Mouse (Mus musculus): ENCODE data around the gene Olfr51.
"Not testable (repeated sequence)": the region's sequence is repeated elsewhere in the genome, so short reads cannot be mapped to it uniquely, and the experiment has no call there.

The Olfr51 gene

DNA sequence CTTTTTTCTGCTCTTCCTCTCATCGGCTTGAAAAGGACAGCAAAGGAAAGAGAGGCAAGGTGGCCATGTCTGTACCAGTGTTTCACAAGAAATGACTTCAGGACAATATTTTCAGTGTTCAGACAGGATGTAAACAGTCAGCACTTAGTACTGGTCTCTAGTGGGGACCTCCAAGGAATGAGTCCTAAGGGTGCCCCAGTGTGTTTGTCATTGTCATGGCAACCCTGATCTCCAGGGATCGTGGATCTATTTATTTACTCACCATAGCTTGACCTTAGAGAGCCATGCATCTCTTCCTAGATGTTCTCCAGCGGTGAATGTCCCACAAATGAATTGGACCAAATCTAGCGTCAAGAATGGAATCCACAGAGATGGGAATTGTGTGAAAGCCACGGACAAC is at the start of gene Olfr51:
Olfr51 (plus strand) TSS at position 301 of the 400 bp plus-strand sequence.
- no peaks in the 10 kb centered on the region for H3K27me3 ChIP-seq (ENCODE audit: control insufficient read depth, insufficient read depth, low read length, poor library complexity, severe bottlenecking)
- no peaks in the 10 kb centered on the region for H3K36me3 ChIP-seq (ENCODE audit: control insufficient read depth, insufficient read depth, low read length, poor library complexity, severe bottlenecking)
- DNase-seq (ENCODE audit: low read depth, low spot score): no peak

DNA sequence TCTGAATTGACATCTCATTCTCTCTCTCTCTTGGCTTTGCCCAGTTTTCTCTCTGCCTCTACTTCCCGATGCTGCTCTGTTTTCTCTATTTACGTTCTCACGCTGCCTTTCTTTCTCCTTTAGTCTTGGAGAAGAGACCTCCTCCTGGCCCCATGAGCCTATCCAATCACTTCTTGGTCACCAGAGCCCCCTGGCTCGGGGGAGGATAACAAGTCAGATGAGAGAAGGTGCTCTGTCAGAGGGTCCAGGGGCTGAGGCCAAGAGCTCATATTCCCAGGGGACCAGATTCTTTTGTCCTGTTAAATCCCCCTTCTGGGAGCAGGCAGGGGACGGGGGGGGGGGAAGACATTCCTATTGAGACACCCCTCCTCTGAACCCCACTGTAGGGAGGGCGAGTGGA is 49.7 kb upstream of the Olfr51 start, which contains the start of gene Prop1:
Prop1 (minus strand) TSS at position 101 of the 400 bp plus-strand sequence.
- no peaks in the 10 kb centered on the region for H3K36me3 ChIP-seq (ENCODE audit: control insufficient read depth, insufficient read depth, low read length, poor library complexity, severe bottlenecking)
- H3K27me3 ChIP-seq (ENCODE audit: control insufficient read depth, insufficient read depth, low read length, poor library complexity, severe bottlenecking): no peaks in the 10 kb centered on the region
- no peak for DNase-seq (ENCODE audit: low read depth, low spot score)

DNA sequence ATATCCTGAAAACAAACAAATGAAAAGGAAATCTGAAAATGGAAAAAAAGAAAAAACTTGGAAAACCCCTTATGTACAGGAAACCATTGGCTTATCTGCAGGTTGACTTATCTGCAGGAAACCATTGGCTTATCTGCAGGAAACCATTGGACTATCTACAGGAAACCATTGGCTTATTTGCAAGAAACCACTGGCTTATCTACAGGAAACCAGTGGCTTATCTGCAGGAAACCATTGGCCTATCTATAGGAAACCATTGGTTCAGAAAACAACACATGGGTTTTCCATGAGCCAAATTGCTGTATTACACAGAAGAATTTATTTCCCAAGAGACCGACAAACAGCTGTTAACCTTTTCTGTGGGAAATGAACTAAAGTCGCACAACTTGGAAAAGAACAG is 38.5 kb upstream of the Olfr51 start:
- no peak for DNase-seq (ENCODE audit: low read depth, low spot score)

DNA sequence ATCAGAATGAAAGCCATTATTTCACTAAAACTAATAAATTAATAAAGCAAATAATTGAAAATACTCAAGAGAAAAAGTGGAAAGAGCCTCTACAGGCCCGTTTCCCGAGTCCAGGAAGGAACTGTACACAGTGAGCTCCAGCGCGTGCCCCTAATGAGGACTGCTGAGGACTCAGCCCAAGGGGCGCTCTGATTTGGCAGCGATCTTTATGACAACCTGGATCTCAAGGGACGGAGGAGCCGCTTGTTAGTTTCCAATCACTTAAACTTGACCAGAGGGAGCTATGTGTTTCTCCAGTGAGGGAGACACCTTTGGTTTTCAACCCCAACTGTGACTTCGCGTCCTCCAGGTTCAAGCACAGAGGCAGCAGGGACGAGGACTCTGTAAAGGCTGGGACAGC is 37.2 kb upstream of the Olfr51 start, which contains the start of gene Olfr1378:
Olfr1378 (plus strand) TSS at position 301 of the 400 bp plus-strand sequence.
- Histone ChIP-seq H3K27me3 (ENCODE audit: control insufficient read depth, insufficient read depth, low read length, poor library complexity, severe bottlenecking) (no peaks in the 10 kb centered on the region), H3K36me3 (ENCODE audit: control insufficient read depth, insufficient read depth, low read length, poor library complexity, severe bottlenecking) (no peaks in the 10 kb centered on the region)
- DNase-seq (ENCODE audit: low read depth, low spot score): no peak

More for the DNA sequence above, 38.5 kb upstream of the Olfr51 start:
- no peaks in the 10 kb centered on the region for H3K27me3 ChIP-seq (ENCODE audit: control insufficient read depth, insufficient read depth, low read length, poor library complexity, severe bottlenecking)
- H3K36me3 ChIP-seq (ENCODE audit: control insufficient read depth, insufficient read depth, low read length, poor library complexity, severe bottlenecking): no peaks in the 10 kb centered on the region

DNA sequence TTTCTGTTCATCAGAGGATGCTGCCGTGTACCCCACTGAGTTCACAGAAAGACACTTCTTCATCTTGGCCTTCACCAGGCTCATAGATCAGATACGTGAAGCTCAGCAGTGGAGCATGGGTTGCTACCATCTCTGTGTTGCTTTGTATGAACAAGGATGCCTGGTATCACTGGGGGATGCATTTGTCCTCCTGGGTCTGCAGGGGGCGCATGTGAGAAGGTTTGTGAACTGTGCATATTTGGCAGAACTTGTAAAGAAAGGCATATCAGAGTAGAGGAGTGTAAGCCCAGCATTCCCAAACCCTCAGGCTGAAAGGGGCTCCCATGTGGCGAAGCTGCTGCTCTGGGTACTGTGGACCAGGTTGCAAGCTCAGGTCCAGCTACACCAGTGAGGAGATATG is 26.2 kb upstream of the Olfr51 start:
- no peaks in the 10 kb centered on the region for H3K36me3 ChIP-seq (ENCODE audit: control insufficient read depth, insufficient read depth, low read length, poor library complexity, severe bottlenecking)
- H3K27me3 ChIP-seq (ENCODE audit: control insufficient read depth, insufficient read depth, low read length, poor library complexity, severe bottlenecking): no peaks in the 10 kb centered on the region; the same call in 1 of the 2 replicates
- DNase-seq (ENCODE audit: low read depth, low spot score): no peak

DNA sequence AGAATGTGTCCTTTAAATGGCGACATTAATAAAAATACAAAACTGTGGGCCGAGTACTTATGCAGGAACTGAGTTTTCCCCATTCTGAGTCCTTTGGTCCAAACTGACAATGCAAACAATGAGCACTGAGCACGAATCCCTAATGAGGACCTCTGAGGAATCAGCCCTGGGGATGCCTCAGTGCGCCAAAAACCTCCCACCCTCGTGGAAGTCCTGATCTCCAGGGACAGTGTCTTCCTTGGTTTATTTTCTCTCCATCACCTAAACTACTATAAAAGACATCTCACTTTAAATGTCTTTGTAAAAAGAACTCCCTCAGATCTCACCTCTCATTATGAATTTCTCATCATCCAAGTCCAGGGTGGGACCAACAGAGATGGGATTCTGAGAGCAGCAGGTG is 21.7 kb upstream of the Olfr51 start, which contains the start of gene Olfr1377:
Olfr1377 (plus strand) TSS at position 301 of the 400 bp plus-strand sequence.
- Histone ChIP-seq H3K27me3 (ENCODE audit: control insufficient read depth, insufficient read depth, low read length, poor library complexity, severe bottlenecking) (no peaks in the 10 kb centered on the region; the same call in 1 of the 2 replicates), H3K36me3 (ENCODE audit: control insufficient read depth, insufficient read depth, low read length, poor library complexity, severe bottlenecking) (no peaks in the 10 kb centered on the region)
- no peak for DNase-seq (ENCODE audit: low read depth, low spot score)

DNA sequence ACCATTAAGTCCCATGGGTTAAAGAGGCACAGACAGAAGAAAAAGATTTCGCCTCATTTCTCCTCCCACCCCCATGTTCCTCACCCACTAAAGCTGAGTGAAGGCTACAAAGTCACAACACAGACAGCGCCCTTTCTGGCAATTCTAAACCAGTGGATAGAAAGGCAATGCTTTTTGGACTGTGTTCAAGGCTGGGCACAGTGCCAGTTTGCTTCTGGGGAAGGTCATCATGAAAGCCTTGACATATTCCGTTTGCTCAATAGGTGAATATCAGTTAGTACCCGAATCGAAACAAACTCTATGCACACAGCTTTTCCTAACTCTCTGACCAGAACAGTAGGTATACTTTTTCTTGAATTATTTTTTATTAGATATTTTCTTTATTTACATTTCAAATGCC is 8.4 kb downstream of the Olfr51 start:
- Histone ChIP-seq H3K36me3 (ENCODE audit: control insufficient read depth, insufficient read depth, low read length, poor library complexity, severe bottlenecking) (no peaks in the 10 kb centered on the region), H3K27me3 (ENCODE audit: control insufficient read depth, insufficient read depth, low read length, poor library complexity, severe bottlenecking) (no peaks in the 10 kb centered on the region)
- DNase-seq (ENCODE audit: low read depth, low spot score): no peak

DNA sequence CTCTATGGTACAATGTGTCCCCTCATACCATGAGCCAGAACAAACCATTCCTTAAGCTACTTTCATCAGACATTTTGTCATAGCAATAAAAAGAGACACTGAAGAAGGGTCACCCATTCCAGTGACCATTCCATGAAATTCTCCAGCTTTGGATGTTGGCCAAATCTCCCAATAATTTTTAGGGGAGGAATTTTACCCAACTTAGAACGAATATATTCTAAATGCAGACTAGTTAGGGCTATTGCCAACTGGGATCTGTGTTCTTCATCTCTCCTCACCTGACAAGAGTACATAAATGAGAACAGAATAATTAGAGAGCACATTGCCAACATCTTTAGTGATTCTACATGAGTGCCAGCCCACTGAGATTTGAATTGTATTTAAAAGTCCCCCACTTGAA is 10.5 kb downstream of the Olfr51 start, which contains the start of gene Olfr54:
Olfr54 (plus strand) TSS at position 301 of the 400 bp plus-strand sequence.
- no peaks in the 10 kb centered on the region for H3K36me3 ChIP-seq (ENCODE audit: control insufficient read depth, insufficient read depth, low read length, poor library complexity, severe bottlenecking)
- DNase-seq (ENCODE audit: low read depth, low spot score): no peak

DNA sequence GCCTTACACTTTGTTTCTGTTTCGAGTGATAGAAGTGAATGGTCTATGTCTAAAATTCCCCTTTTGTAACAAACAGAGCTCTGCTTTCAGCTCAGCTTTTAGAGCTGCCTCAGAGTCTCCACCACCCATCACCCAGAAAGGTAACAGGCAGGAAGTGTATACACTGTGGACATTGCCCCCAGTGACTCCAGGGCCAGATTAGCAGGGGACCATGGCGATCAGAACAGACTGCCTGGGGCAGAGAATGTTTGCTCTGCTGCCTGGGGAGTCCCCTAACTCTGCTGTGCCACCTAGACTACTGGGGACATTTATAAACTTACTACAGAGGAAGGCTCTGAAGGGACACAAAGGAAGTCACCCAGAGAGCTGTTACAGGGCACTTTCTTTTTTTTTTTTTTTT is 12.9 kb downstream of the Olfr51 start:
- no peaks in the 10 kb centered on the region for H3K36me3 ChIP-seq (ENCODE audit: control insufficient read depth, insufficient read depth, low read length, poor library complexity, severe bottlenecking)
- DNase-seq (ENCODE audit: low read depth, low spot score): no peak
- no peaks in the 10 kb centered on the region for H3K27me3 ChIP-seq (ENCODE audit: control insufficient read depth, insufficient read depth, low read length, poor library complexity, severe bottlenecking)

More for the DNA sequence above, 10.5 kb downstream of the Olfr51 start, which contains the start of gene Olfr54:
- no peaks in the 10 kb centered on the region for H3K27me3 ChIP-seq (ENCODE audit: control insufficient read depth, insufficient read depth, low read length, poor library complexity, severe bottlenecking)

DNA sequence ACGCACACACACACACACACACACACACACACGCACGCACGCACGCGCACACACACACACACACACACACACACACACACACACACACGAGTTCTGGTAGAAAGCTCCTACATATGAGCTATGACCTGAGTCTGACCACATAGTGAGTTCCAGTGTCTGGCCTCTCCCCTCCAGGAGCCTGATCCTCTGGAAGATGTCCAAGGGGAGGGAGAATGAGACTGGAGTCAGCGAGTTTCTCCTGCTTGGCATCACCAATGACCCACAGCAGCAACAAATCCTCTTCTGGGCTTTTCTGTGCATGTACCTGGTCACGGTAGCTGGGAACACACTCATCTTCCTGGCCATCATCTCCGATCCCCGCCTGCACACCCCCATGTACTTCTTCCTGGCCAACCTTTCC is 23.4 kb downstream of the Olfr51 start:
- DNase-seq (ENCODE audit: low read depth, low spot score); H3K27me3 ChIP-seq (ENCODE audit: control insufficient read depth, insufficient read depth, low read length, poor library complexity, severe bottlenecking); H3K36me3 ChIP-seq (ENCODE audit: control insufficient read depth, insufficient read depth, low read length, poor library complexity, severe bottlenecking): not testable (repeated sequence)

DNA sequence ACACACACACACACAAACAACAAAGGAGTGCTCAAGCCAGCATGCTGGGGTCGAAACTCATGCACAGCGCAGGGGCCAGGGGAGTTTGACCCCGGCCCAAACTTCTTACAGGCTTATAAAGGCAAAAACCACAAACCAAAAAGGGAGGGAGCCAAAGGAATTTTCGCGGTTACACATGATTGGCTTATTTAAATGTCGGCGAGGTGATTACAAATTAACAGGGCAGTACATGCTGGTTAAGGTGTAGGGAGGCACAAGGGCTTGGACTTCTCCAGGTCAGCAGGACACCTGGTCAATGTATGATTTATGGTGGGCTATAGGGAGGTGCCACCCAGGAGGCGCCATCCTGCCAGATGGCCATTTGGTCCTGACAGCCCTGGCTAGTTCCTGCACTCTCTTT is 26.0 kb downstream of the Olfr51 start:
- not testable (repeated sequence) for H3K36me3 ChIP-seq (ENCODE audit: control insufficient read depth, insufficient read depth, low read length, poor library complexity, severe bottlenecking); DNase-seq (ENCODE audit: low read depth, low spot score); H3K27me3 ChIP-seq (ENCODE audit: control insufficient read depth, insufficient read depth, low read length, poor library complexity, severe bottlenecking)

DNA sequence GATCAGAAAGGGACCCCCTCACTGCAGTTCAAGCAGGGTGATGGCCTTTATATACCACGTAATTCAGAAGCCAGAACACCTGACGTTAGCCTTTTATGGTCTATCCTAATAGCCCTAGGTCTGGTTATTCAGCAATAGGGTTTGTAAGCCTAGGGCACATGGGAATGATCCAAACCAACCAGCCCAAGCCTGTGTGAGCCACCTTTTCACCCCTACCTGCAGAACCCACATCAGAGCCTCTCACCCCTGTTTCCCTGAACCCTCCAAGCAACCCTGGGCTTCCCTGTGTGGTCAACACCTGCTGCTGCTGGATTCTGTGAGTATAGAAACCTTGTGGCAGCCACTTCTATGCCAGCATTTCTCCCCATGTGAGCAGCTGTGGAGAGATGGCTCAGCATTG is 26.8 kb downstream of the Olfr51 start:
- no peak for DNase-seq (ENCODE audit: low read depth, low spot score)
- H3K36me3 ChIP-seq (ENCODE audit: control insufficient read depth, insufficient read depth, low read length, poor library complexity, severe bottlenecking): no peaks in the 10 kb centered on the region

DNA sequence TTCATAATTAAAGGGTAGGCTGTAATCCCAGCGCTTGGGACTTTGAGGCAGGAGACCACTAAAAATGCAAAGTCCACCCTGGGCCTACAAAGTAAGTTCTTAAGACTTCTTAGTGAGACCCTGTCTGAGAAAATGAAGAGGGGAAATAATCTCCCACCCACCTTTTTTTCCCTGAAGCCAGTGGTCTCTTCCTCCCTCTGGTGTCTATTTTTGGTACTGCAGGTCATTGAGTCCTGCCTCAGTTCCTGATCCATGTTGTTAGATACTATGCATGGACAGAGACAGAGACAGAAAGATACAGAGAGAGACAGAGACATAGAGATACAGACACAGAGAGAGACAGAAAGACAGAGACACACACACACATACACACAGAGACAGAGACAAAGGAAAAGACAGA is 29.5 kb downstream of the Olfr51 start:
- peak; percentile 49 for DNase-seq (ENCODE audit: low read depth, low spot score)
- H3K27me3 ChIP-seq (ENCODE audit: control insufficient read depth, insufficient read depth, low read length, poor library complexity, severe bottlenecking): no peaks in the 10 kb centered on the region
- no peaks in the 10 kb centered on the region for H3K36me3 ChIP-seq (ENCODE audit: control insufficient read depth, insufficient read depth, low read length, poor library complexity, severe bottlenecking)

More for the DNA sequence above, 26.8 kb downstream of the Olfr51 start:
- H3K27me3 ChIP-seq (ENCODE audit: control insufficient read depth, insufficient read depth, low read length, poor library complexity, severe bottlenecking): no peaks in the 10 kb centered on the region

DNA sequence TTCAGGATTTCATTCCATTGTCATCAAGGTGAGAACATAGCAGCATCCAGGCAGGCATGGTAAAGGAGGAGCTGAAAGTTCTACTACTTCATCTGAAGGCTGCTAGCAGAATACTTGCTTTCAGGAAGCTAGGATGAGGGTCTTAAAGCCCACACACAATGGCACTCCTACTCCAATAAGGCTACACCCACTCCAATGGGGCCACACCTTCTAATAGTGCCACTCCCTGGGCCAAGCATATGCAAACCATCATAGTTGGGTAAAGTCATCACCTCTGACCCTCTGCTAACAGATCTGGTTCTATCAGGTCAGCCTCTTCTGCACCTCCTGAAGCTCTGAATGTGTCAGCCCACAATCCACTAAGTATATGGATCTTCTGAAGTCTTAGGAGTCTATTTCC is 30.7 kb downstream of the Olfr51 start:
- H3K36me3 ChIP-seq (ENCODE audit: control insufficient read depth, insufficient read depth, low read length, poor library complexity, severe bottlenecking); DNase-seq (ENCODE audit: low read depth, low spot score): not testable (repeated sequence)

DNA sequence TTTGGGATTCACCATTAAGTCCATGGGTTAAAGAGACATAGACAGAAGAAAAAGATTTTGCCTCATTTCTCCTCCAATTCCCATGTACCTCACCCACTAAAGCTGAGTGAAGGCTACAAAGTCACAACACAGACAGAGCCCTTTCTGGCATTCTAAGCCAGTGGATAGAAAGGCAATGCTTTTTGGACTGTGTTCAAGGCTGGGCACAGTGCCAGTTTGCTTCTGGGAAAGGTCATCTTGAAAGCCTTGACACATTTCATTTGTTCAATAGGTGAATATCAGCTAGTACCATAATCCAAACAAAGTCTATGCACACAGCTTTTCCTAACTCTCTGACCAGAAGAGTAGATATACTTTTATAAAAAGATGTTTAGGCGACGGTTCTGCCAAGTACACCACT is 32.6 kb downstream of the Olfr51 start:
- Histone ChIP-seq H3K27me3 (ENCODE audit: control insufficient read depth, insufficient read depth, low read length, poor library complexity, severe bottlenecking) (no peaks in the 10 kb centered on the region), H3K36me3 (ENCODE audit: control insufficient read depth, insufficient read depth, low read length, poor library complexity, severe bottlenecking) (no peaks in the 10 kb centered on the region)
- DNase-seq (ENCODE audit: low read depth, low spot score): no peak

More for the DNA sequence above, 30.7 kb downstream of the Olfr51 start:
- H3K27me3 ChIP-seq (ENCODE audit: control insufficient read depth, insufficient read depth, low read length, poor library complexity, severe bottlenecking): not testable (repeated sequence)

DNA sequence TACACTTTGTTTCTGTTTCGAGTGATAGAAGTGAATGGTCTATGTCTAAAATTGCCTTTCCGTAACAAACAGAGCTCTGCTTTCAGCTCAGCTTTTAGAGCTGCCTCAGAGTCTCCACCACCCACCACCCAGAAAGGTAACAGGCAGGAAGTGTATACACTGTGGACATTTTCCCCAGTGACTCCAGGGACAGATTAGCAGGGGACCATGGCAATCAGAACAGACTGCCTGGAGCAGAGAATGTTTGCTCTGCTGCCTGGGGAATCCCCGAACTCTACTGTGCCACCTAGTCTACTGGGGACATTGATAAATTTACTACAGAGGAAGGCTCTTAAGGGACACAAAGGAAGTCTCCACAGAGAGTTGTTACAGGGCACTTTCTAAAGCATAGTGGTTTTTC is 41.4 kb downstream of the Olfr51 start:
- not testable (repeated sequence) for H3K27me3 ChIP-seq (ENCODE audit: control insufficient read depth, insufficient read depth, low read length, poor library complexity, severe bottlenecking); DNase-seq (ENCODE audit: low read depth, low spot score); H3K36me3 ChIP-seq (ENCODE audit: control insufficient read depth, insufficient read depth, low read length, poor library complexity, severe bottlenecking)

Data from splenic B cell, adult 2 months (primary cell).